In genomic region chr6:89631809-89632562, GRCm38 (mm10) we compare ENCODE assay signal across 7 mouse cellular contexts. TPM values are rescaled to one million over a fixed set of nuclear protein-coding genes. Genes with fewer than 3 reads are reported as not detected.
DNase-seq lines count a peak whose midpoint lies in the region; ATAC-seq and TF ChIP-seq lines count a peak whose summit lies in the region.

No protein-coding gene starts in this region.

- H3K4me1 ChIP-seq in midbrain, embryonic 13.5 days (replicated peaks): peaks cover 14% of the 10 kb centered on the region

- H3K4me3 ChIP-seq in gastrocnemius, adult 2 months: peak overlapping the region; percentile 39
- H3K4me3 ChIP-seq in midbrain, embryonic 13.5 days (replicated peaks): no peak overlapping the region

- no peaks in the 10 kb centered on the region for H3K36me3 ChIP-seq in midbrain, embryonic 13.5 days

- no peaks in the 10 kb centered on the region for H3K9me3 ChIP-seq in midbrain, embryonic 13.5 days

- TF ChIP-seq CTCF in gastrocnemius, adult 2 months (IDR thresholded peaks at IDR 0.05): peak; percentile 92

- intact Hi-C loops in gastrocnemius, adult 2 months (cut with DNase I): loop anchor here (2.0 to 5.0 kb wide), 3 partner anchors 80 to 701 kb away; partner anchors contain the start of gene Plxna1

- peaks cover 5% of the 10 kb centered on the region; the same call in 1 of the 2 replicates for H3K27me3 ChIP-seq in midbrain, embryonic 13.5 days

- H3K4me2 ChIP-seq in midbrain, embryonic 13.5 days (replicated peaks): 0 out of 2 replicates have a peak overlapping the region, but pooled peaks have one; percentile 22

- peak; percentile 95 for ATAC-seq in activated CD4-positive, CD25-positive, alpha-beta regulatory T cell, adult 4 months
- ATAC-seq in inflammation-experienced regulatory T-cells, adult 6 months: peak; percentile 99
- ATAC-seq in midbrain, embryonic 13.5 days: peak; percentile 87

- 11% methylated on average over 10 of the region's 10 CpGs for WGBS in midbrain, embryonic 13.5 days

- peak; percentile 76 to 88 for DNase-seq in cerebellum, postnatal 36 days
- DNase-seq in gastrocnemius, adult 2 months: peak; percentile 81
- peak; percentile 68 to 90 for DNase-seq in left cerebral cortex, adult 9 months (ENCODE audit: low spot score in 2 of 2)
- peak; percentile 38 for DNase-seq in spleen, adult 12 weeks (ENCODE audit: low spot score)

- H3K27ac ChIP-seq in gastrocnemius, adult 2 months: 0 out of 2 replicates have a peak overlapping the region, but pooled peaks have one; percentile 29
- 0 out of 2 replicates have a peak overlapping the region, but pooled peaks have one; percentile 33 for H3K27ac ChIP-seq in midbrain, embryonic 13.5 days

- H3K9ac ChIP-seq in midbrain, embryonic 13.5 days (replicated peaks): no peak overlapping the region

RNA-seq across cellular contexts. Expression of gene Txnrd3, which starts 11.8 kb away (rescaled TPM):
- under 1 TPM; 0.17 to 0.97 TPM for polyA plus RNA-seq in activated CD4-positive, CD25-positive, alpha-beta regulatory T cell, adult 4 months (2017; shearing (Covaris generic))
- 1 to 10 TPM; 3.4 to 4.4 TPM for total RNA-seq in gastrocnemius, adult 2 months (2021)
- under 1 TPM in 2 of 3 experiments, not detected in 1; 0.48 to 0.74 TPM for polyA plus RNA-seq in inflammation-experienced regulatory T-cells, adult 6 months (2017; shearing (Covaris generic))
- polyA plus RNA-seq in midbrain, embryonic 13.5 days (2015; fragmentation: Nextera tagmentation; extraction: Ambion mirVana): 12.6 and 13.3 TPM in 2 replicates

RNA-seq across cellular contexts. Expression of gene Chchd6, which starts 36.5 kb away (rescaled TPM):
- polyA plus RNA-seq in activated CD4-positive, CD25-positive, alpha-beta regulatory T cell, adult 4 months (2017; shearing (Covaris generic)): 1 to 10 TPM; 2.3 to 3.3 TPM
- total RNA-seq in gastrocnemius, adult 2 months (2021): 1 to 10 TPM; 2.5 TPM
- polyA plus RNA-seq in inflammation-experienced regulatory T-cells, adult 6 months (2017; shearing (Covaris generic)): 1 to 10 TPM; 3.0 to 5.3 (median 3.6) TPM
- 121 and 126 TPM in 2 replicates for polyA plus RNA-seq in midbrain, embryonic 13.5 days (2015; fragmentation: Nextera tagmentation; extraction: Ambion mirVana)

Comparison
In these comparisons a context has a peak if more than half of its experiments do, and no peak if none do; other contexts are left out.
1. RNA of gene Chchd6, which starts 36.5 kb away (polyA plus RNA-seq): 121 to 126 TPM in midbrain, embryonic 13.5 days; 3.0 to 5.3 TPM in inflammation-experienced regulatory T-cells, adult 6 months and 2.3 to 3.3 TPM in activated CD4-positive, CD25-positive, alpha-beta regulatory T cell, adult 4 months; every median in the first group is over 10 times any median in the second.
2. Peak in every context shown above with its lines, with median percentiles within 50 percentile points of each other: ATAC-seq and DNase-seq.